Mouse (Mus musculus): ENCODE measurements at regions not wholly inside any gene's neighbourhood (a gene's known extent, or its start where the extent isn't known, plus 50 kb on each side); places are given as distances from the start of the nearest gene placed in this dataset.

DNA sequence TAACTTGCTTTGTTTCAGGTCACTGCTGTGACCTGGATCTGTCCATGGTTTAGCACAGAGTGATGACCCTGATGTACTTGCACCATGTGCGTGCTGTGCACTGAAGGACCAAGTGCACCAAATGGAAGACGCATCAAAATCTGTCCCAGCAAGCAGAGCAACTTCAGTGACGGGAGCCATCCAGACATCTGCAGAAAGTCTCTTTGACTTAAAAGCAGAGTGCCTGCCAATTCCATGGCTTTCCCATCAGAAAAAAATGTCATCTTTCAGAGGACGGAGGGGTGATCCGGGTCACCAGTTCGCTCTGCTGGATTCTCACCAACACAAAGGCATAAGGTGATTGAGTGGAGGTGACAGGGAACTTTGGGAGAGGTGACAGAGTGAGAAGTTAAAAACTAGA, 351.4 kb downstream of the Dhx35 start:
- DNase-seq = no peak

DNA sequence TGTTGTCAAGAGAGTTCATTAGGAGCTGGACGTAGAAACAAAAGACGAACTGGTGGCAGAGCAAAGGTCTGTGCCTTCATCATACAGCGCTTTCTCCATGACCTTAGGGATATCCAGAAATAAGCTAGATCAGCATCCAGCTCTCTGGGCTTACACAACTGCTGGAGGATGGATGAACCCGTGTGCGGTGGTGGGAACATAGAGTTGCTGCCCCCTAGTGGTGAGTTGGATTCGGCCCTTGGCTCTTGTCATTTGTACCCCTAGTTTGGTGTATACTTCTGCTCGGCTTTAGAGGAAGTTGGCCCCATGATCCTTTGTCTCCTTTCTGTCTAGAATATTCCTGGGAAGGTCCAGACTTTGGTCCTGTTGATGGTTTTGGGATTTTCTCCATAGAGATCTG, 369.4 kb downstream of the Dhx35 start:
- peak; percentile 45 for DNase-seq

DNA sequence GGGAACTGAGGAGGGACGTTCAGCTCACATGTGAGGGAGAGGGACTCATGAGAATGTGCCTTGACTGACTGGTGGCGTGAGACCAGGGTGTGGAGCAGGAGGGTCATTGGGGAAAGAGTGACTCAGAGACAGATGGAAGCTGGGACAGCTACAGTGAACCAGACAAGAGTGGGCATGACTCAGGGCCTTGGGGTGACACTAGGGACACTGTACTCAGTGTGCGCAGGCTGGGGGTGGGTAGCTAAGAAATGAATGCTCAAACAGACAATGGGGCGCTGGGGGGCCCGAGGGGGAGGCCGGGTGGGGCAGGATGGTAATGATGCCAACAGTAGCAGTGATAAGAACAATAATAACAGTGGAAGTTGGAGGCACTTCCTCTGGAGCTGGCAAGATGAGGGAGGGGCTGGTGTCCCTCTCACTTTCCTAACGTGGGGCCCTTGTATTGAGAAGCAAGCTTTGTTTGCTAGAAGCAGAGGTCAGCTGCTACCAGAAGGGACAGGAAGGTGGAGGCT, 374.0 kb downstream of the Dhx35 start:
- no peak for DNase-seq

DNA sequence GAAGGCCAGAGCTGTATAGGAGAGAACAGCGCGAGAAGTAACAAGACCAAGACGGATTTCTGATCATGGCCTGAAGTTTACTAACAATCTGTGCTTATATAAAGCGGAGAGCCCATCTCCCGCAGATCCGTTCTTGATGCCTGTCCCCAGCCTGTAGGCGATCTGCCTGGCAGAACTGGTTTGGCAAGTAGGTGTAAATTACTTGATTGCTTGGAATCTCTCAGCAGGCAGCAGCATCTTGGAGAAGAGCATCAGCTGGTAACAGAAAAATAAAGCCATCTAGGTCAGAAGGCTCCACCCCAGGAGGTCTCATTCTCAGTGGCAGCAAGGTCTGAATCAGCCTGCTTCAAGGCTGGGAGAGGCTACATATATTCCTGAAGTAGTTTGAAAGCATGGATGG, 401.5 kb downstream of the Dhx35 start:
- no peak for DNase-seq

DNA sequence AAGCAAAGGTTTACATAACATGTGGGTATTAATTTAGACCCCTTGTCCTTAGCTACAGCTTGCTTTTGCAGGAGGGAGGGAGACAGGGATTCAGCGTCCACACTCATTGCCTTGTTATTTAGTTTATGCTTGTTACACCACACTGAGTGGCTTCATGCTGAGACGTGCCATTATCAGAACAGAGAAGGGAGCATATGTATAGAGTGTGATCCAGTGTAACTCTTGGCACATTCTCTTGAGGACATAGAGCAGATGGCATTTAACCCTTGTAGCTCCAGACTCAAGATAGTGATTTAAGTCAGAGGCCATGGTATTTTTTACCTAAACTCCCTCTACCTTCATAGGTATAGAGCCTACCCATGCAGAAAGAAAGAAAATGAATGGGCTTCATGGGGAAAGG, 437.7 kb downstream of the Dhx35 start:
- DNase-seq = no peak

DNA sequence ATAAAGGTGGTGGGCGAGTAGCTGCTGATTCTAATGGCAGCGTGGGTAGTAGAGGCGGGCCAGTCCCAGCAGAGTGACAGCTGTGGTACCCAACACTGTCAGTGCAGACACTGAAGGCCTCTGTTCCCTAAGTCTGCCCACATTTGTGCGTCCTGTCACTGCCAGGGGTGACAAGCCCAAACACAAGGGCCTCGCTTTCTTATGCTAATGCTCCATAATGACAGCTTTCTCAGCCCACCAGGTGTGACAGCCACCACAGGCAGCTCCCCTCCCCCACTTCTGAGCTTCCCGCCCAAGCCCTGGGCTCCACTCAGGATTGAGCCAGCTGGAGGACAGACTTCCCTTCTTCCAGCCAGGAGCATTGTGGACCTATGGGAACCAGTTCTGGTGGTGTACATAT, 440.4 kb downstream of the Dhx35 start:
- DNase-seq = no peak

DNA sequence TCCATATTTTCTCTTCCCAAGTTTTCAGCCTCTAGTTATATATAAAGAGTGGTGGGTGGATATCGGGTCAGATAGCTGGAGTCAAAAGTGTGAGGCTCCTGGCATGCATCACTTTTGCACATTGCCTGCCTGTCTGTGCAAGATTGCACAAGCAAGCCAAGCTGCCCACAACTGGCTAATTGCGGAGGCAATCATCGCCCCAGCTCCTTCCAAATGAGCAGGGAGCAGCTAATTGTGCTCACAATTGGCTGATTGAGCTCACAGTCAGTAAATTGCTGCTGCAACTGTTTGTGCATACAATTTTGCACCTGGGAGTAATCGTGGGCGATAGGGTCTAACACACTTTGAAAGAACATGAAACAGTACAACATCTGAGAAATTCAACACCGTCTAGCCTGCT, 455.5 kb downstream of the Dhx35 start:
- DNase-seq = no peak

DNA sequence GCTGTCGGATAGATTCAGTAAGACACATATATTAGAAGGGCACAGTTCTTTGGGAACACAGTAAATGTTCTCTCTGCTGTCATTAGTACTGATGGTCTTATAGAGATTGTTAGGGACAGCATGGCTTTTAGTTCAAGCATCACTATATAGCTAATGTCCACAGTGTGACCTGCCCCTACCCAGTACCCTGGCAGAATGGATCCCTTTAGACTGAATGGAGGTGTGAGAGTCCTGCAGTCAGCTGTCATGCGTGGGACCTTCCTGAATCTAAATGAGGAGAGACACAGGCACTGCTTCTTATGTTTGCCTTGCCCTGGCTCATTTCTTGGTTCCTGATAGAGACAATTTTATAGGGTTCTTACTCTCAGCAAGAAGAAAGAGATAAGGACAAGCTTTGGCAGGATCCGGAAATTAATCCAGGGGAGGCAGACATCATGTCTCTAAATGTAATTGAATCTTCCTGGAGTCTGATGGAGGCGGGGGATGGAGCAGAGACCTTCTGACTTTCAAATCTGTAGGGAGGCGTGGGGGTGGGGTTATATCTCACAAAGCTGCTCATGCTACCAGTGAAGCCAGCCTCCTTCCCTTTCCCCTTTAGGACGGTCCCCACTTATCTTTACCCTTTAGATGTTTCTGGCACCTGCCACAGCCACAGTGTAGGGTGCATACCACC, 456.5 kb downstream of the Dhx35 start:
- DNase-seq = no peak

DNA sequence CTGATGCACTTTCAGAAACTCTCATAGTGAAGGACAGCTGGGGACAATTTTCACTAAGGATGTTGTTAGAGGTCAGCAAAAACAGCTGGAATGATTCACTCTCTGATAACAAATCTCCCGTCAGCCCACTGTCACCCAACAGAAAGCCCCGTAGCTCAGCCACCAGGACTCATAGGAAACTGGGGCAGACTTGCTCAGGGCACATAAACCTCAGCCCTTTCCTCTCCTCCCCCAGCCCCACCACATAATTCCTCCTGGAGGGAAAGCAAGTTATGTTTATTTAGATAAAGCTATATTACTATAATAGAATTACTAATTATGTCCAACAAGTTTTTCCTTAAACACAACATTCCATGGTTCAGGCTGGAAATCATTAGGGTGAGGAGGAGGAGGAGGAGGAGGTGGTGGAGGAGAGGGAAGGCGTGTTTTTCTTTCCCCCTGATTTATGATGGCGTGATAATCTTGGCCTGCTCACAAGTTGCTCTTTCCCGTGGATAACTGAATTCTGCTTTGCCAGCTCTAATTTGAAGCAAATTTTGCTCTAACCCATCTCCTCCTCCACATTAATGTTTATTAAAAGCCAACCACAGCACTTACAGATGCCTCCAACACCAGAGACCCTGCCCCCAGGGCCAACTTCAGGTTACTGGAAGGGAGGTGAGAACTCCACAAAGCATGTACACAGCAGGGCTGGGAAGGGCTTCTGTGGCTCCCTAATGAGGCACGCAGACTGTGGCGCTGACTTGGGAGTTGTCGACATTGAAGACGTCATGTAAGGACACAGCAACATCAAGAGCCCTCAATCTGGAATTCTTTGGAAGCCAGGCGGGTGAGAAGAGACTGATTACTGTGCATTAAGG, 475.8 kb downstream of the Dhx35 start:
- DNase-seq = no peak

GRCm38 (mm10) chr2:159278896-159279295, 484.3 kb downstream of the Dhx35 start:
- no peak for DNase-seq

DNA sequence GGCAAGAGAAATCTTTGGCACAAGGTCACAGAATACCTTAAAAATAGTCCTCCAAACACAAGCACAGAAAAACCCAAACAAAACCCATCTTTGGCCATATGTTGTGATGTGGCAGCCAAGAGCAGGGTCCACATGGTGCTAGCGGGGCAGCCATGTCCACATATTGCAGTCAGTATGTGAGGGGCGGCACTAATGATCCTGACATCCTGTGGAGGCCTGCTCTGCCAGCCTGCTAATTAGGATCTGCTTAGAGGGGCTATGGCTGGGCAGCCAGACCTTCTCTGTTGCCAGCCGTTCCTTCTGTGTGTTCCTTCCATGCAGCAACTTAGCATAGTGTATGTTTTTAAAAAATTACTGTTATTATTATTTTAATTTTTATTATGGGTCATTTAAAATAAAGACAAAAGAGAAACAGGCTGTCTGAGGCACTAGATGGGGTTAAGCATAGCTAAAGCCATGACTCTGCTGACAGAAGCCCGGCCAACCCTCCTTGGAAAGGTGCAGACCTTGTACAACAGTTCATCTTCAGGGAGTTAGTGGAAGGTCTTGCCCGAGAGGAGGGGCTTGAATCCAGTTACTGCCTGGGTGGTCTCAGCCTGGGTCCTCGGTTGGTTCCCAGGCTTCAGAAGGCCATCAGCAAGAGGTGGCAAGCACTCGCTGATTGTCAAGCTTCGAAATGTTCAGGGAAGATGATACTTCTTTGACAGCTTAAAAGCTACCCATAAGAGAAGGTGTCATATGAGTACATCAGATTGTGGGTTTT, 487.1 kb downstream of the Dhx35 start:
- no peak for DNase-seq

DNA sequence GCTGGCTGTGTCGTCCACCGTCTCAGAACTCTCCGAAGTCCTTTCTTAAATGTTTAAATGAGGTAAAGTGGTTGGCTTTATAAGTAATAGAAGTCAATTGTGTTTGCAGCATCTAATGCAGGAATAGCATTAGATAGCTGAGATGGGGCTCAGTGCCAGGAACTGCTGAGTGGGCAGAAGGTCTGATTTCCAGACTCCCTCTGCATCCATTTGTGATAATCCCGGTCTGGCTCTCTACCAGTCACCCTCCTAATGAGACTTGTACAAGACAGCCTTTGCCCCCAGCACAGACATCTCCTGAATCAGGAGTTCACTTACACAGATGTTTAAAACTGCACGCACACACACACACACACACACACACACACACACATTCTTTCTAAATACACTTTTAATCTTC, 489.5 kb downstream of the Dhx35 start:
- peak; percentile 5 for DNase-seq

DNA sequence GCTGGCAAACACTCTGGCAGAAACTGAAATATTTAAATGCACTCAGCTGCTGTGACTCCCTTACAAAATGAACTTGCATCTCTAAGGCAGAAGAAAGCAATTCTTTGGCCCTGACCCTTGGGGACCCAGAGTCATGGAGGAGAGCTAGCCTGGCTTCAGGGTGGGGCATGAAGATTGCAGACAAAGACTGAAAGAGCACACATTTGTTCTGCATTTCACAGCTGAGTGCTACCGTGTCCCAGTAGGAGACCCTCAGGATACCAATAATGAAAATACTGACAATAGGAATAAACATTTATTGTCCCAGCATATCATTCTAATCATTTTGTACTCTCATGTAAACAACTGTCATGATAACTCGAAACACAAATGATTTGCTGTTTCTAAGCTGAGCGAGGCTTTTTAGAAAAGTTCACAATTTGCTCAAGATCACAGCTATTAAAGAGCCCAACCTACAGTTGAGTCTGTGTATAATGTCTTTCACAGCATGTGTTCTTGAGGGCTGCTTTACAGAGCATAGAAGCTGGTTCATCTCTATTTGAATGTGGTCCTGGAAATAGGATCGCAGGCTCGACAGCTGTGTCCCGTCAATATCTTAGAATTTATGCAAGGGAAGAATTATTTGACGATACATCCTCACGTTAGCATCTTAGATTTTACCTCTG, 490.1 kb downstream of the Dhx35 start:
- no peak for DNase-seq

GRCm38 (mm10) chr2:159287996-159288563, 493.5 kb downstream of the Dhx35 start:
- DNase-seq = no peak

DNA sequence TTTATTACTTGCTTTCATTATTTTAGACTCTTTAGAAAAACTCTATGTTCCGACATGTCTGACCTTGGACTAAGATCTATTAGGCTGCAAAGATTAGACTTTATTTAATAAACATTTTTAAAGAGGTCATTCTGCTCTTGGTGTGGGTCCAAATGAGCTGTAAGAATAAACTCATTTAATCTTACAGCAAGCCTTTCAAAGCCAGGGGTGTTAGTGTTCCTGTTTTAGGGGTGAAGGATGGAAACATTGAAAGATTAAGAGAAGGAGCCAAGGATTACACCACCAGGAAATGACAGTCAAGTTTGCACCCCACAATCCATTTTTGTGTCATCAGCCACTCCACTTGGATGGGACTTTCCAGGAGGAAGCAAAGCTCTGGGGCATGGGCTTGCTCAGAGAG, 495.5 kb downstream of the Dhx35 start:
- DNase-seq = no peak

DNA sequence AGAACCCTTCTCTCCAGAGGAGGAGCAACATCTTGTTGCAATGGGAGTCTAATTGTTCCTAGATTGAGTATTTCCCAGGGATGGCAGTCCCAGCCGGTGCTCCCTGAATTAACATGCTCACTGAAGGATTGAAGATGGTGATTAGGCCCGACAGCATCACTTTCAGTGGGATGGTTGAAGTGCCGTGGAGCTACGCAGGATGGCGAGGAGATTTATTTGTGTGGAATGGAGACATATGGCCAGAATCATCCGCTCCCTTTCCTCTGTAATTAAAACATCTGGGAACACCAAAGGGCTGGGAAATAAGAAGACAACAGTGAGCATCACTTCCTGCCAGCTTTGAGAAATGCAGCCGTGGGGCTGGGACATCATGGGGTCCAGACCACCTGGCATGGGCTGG, 512.4 kb downstream of the Dhx35 start:
- no peak for DNase-seq

DNA sequence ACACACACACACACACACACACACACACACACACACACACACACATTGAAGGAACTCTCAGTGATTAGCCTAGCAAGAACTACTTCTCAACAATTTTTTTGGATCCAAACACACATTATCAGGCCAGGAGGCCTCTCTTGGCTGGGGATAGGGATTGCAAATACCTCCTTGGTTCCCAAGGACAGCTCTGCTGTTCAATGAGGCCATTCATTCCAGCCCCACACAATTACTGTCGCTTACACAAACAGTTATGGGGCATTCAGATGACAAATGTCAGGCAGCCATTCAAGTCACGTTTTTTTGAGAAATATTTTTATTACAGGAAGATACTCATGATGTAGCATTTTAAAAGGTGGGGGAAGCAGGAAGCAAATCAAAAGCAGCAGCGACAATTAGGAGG, 540.1 kb downstream of the Dhx35 start:
- peak; percentile 7 for DNase-seq

DNA sequence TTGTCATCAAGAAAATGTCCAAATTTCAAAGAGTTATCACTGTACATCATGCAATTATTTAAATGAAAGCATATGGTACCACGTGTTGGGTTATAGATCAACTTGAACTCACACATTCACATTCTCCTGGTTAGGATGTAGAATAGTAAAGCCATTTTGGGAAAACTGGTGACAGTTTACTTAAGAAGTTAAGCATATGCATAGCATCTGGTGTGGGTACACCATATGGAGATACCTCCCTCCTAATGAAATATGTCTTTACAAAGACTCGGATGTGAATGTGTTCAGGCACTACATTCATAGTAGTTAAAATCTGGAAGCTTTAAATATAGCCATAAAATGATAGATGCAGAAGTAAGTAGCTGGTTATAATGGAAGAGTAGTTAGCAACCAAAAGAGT, 542.0 kb downstream of the Dhx35 start:
- no peak for DNase-seq

DNA sequence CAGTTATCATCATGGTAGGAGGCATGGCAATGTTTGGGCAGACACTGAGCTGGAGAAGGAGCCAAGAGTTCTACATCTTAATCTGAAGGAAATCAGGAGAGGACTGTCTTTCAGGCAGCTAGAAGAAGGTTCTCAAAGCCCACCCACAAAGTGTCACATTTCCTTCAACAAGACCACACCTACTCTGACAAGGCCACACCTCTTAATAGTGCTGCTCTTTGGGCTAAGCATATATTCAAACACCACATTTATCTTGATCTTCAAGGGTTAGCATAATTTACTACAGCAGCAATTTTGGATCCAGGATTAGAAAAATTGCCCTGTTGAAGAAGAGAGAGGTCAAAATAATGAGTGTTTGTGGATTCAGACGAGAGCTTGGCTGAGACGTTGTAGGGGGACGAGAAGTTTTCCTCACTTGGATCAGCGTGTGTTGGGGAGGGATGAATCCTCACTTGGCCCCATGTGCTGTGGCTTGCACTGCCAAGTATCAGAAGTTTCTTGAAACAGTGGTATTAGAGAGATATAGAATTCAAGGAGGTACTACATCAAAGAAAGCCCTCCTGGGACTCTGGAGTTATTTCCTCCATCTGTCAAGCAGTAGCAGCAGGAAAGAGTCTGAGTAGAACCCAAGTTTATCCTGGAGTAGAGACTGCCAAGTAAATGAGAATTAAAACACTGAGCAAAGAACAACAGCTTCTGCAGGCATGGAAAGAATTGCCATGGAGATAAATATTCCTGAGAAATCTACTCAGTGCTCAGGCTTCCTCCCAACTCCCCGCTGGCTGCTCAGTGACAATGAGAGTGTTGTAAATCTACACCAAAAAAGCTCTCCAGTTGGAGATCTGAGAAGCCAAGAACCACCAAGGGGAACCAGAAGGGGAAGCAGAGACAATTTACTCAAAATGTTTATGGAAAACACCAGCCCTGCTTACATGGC, 549.3 kb downstream of the Dhx35 start:
- DNase-seq = no peak

DNA sequence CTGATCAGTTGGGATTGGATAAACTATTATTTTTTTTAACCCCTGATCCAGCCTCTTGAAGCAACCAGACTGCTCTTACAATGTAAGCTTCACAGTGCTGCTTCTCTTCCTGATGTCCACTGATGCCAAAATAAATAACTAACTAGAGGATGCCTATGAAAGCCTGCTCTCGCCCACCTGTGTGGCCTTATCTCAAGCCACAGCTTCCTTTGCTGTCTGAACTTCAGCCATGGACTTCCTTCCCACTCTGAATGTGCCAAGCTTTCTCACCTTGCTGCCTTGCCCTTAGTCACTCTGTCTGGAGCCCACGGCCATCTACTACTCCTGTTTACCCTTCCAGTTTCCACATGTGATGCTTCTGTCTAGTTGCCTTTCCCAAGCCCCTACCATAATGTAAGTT, 559.6 kb downstream of the Dhx35 start:
- DNase-seq = no peak

GRCm38 (mm10) chr2:159356503-159356902, 561.9 kb downstream of the Dhx35 start:
- no peak for DNase-seq

All from gastrocnemius, postnatal 10 days (tissue).